In genomic region chr7:19458591-19459111, GRCm38 (mm10) we compare ENCODE assay signal across 8 mouse cellular contexts. TPM values are rescaled to one million over a fixed set of nuclear protein-coding genes. Genes with fewer than 3 reads are reported as not detected.
DNase-seq lines count a peak whose midpoint lies in the region; ATAC-seq and TF ChIP-seq lines count a peak whose summit lies in the region.

Mark4 (minus strand) TSS chr7:19458821.

- peaks cover 14% of the 10 kb centered on the region for H3K36me3 ChIP-seq in heart, embryonic 13.5 days
- no peaks in the 10 kb centered on the region for H3K36me3 ChIP-seq in liver, embryonic 14.5 days (replicated peaks; ENCODE audit: control insufficient read depth, insufficient read depth, low read depth)
- peaks cover 2% of the 10 kb centered on the region; the same call in 1 of the 2 replicates for H3K36me3 ChIP-seq in neural tube, embryonic 11.5 days (ENCODE audit: control insufficient read depth, insufficient read depth, low read length)
- H3K36me3 ChIP-seq in stomach, embryonic 16.5 days (ENCODE audit: control insufficient read depth, insufficient read depth, low read length) = no peaks in the 10 kb centered on the region

- no peaks in the 10 kb centered on the region for H3K27me3 ChIP-seq in heart, embryonic 13.5 days (replicated peaks)
- H3K27me3 ChIP-seq in liver, embryonic 14.5 days (ENCODE audit: control insufficient read depth, insufficient read depth, low read length) = no peaks in the 10 kb centered on the region
- H3K27me3 ChIP-seq in neural tube, embryonic 11.5 days (ENCODE audit: control insufficient read depth, insufficient read depth, low read length) = no peaks in the 10 kb centered on the region
- no peaks in the 10 kb centered on the region for H3K27me3 ChIP-seq in stomach, embryonic 16.5 days (ENCODE audit: control insufficient read depth, insufficient read depth, low read length)

- no peak for TF ChIP-seq CTCF in liver, embryonic 14.5 days (IDR thresholded peaks at IDR 0.05; ENCODE audit: low read depth)

- 1% methylated on average over 26 of the region's 42 CpGs for WGBS in heart, embryonic 13.5 days
- 1% methylated on average over 36 of the region's 42 CpGs for WGBS in liver, embryonic 14.5 days (ENCODE audit: insufficient replicate concordance)
- under 1% methylated on average over 21 of the region's 42 CpGs for WGBS in neural tube, embryonic 11.5 days
- 1% methylated on average over 35 of the region's 42 CpGs for WGBS in stomach, embryonic 16.5 days

- peak within 1 kb of the TSS; percentile 98 for H3K9ac ChIP-seq in heart, embryonic 13.5 days
- peak within 1 kb of the TSS; percentile 73 for H3K9ac ChIP-seq in liver, embryonic 14.5 days (replicated peaks)
- H3K9ac ChIP-seq in neural tube, embryonic 11.5 days (ENCODE audit: low read length) = peak within 1 kb of the TSS; percentile 79
- peak within 1 kb of the TSS; percentile 97 for H3K9ac ChIP-seq in stomach, embryonic 16.5 days (ENCODE audit: low read length)

- H3K4me3 ChIP-seq in brown adipose tissue, adult 24 weeks (ENCODE audit: insufficient read depth, low read depth, low read length) = peak within 1 kb of the TSS; percentile 90
- peak within 1 kb of the TSS; percentile 83 for H3K4me3 ChIP-seq in heart, embryonic 13.5 days
- H3K4me3 ChIP-seq in liver, embryonic 14.5 days (ENCODE audit: insufficient read depth in 1 of 2, low read depth in 2 of 2, low read length in 2 of 2) = peak within 1 kb of the TSS; percentile 73 to 78
- peak within 1 kb of the TSS; percentile 99 for H3K4me3 ChIP-seq in neural tube, embryonic 11.5 days (ENCODE audit: low read depth, low read length)
- peak within 1 kb of the TSS; percentile 93 for H3K4me3 ChIP-seq in stomach, embryonic 16.5 days (replicated peaks; ENCODE audit: low read length)

- H3K4me2 ChIP-seq in heart, embryonic 13.5 days = peak within 1 kb of the TSS; percentile 88
- peak within 1 kb of the TSS; percentile 85 for H3K4me2 ChIP-seq in liver, embryonic 14.5 days (ENCODE audit: low read depth)
- H3K4me2 ChIP-seq in neural tube, embryonic 11.5 days (ENCODE audit: low read depth) = peak within 1 kb of the TSS; percentile 96
- peak within 1 kb of the TSS; percentile 91 for H3K4me2 ChIP-seq in stomach, embryonic 16.5 days (ENCODE audit: low read depth, low read length)

- no peak for TF ChIP-seq EP300 in liver, embryonic 14.5 days (IDR thresholded peaks at IDR 0.05; ENCODE audit: low read depth)

- peaks cover 12% of the 10 kb centered on the region; the same call in 1 of the 2 replicates for H3K4me1 ChIP-seq in brown adipose tissue, adult 24 weeks (ENCODE audit: control insufficient read depth, insufficient read depth, insufficient read length, low read length)
- H3K4me1 ChIP-seq in heart, embryonic 13.5 days = peaks cover 36% of the 10 kb centered on the region
- H3K4me1 ChIP-seq in liver, embryonic 14.5 days (replicated peaks; ENCODE audit: control insufficient read depth in 2 of 2, insufficient read depth in 2 of 2, low read length in 1 of 2) = 0 out of 4 replicates have a peak, but pooled peaks cover 0 to 2% of the 10 kb centered on the region in 2 experiments
- H3K4me1 ChIP-seq in neural tube, embryonic 11.5 days (ENCODE audit: control insufficient read depth, insufficient read depth, low read length) = peaks cover 7% of the 10 kb centered on the region; the same call in 1 of the 2 replicates
- H3K4me1 ChIP-seq in stomach, embryonic 16.5 days (ENCODE audit: control insufficient read depth, insufficient read depth, low read length) = peaks cover 12% of the 10 kb centered on the region

- peak; percentile 87 for DNase-seq in CD4-positive, CD25-positive, alpha-beta regulatory T cell, adult 2 months (ENCODE audit: low read depth, low spot score)
- peak; percentile 90 for DNase-seq in kidney, postnatal 10 days
- DNase-seq in liver, embryonic 14.5 days (ENCODE audit: low read depth in 3 of 3, low spot score in 3 of 3) = peak; percentile 49 to 63 (median 54)
- DNase-seq in neural tube, embryonic 11.5 days (ENCODE audit: low spot score) = peak; percentile 92

- H3K9me3 ChIP-seq in heart, embryonic 13.5 days = no peaks in the 10 kb centered on the region
- no peaks in the 10 kb centered on the region for H3K9me3 ChIP-seq in liver, embryonic 14.5 days (ENCODE audit: control insufficient read depth, low read length)
- H3K9me3 ChIP-seq in neural tube, embryonic 11.5 days (ENCODE audit: control insufficient read depth, low read length) = no peaks in the 10 kb centered on the region
- H3K9me3 ChIP-seq in stomach, embryonic 16.5 days (replicated peaks; ENCODE audit: control insufficient read depth, low read length) = no peaks in the 10 kb centered on the region

- ATAC-seq in erythroid progenitor cell, adult 5-6 weeks (replicated peaks; ENCODE audit: low FRiP score, poor library complexity, severe bottlenecking) = 0 out of 2 replicates have a peak, but pooled peaks have one; percentile 41
- peak; percentile 74 for ATAC-seq in heart, embryonic 13.5 days (ENCODE audit: extremely low read depth, insufficient number of reproducible peaks, low FRiP score, low TSS enrichment)
- ATAC-seq in liver, embryonic 14.5 days (ENCODE audit: insufficient read depth) = peak; percentile 81
- ATAC-seq in neural tube, embryonic 11.5 days (ENCODE audit: insufficient read depth, low FRiP score, low TSS enrichment) = peak; percentile 83
- peak; percentile 90 for ATAC-seq in stomach, embryonic 16.5 days (ENCODE audit: insufficient read depth, low FRiP score)

- H3K27ac ChIP-seq in brown adipose tissue, adult 24 weeks (replicated peaks; ENCODE audit: low read depth, low read length) = peak within 1 kb of the TSS; percentile 82
- H3K27ac ChIP-seq in heart, embryonic 13.5 days (replicated peaks) = peak within 1 kb of the TSS; percentile 89
- H3K27ac ChIP-seq in liver, embryonic 14.5 days = no peak within 1 kb of the TSS
- peak within 1 kb of the TSS; percentile 70 for H3K27ac ChIP-seq in neural tube, embryonic 11.5 days (ENCODE audit: low read depth, low read length)
- H3K27ac ChIP-seq in stomach, embryonic 16.5 days (ENCODE audit: low read length) = peak within 1 kb of the TSS; percentile 73

RNA-seq across cellular contexts. Expression of gene Mark4, which starts in this region (rescaled TPM):
- 9.8 and 10.9 TPM in 2 replicates for polyA plus RNA-seq in brown adipose tissue, adult 24 weeks (2012; ENCODE audit: insufficient read depth, insufficient read length, missing spikeins)
- 4.3 and 8.8 TPM in 2 replicates for total RNA-seq in erythroid progenitor cell, adult 5-6 weeks (2015; ENCODE audit: low replicate concordance)
- total RNA-seq in erythroid progenitor cell, adult 5-6 weeks (2017; ENCODE audit: low replicate concordance) = 1.1 and 1.2 TPM in 2 replicates
- 6.5 and 7.5 TPM in 2 replicates for polyA plus RNA-seq in heart, embryonic 13.5 days (2015; fragmentation: Nextera tagmentation; extraction: Ambion mirVana)
- polyA plus RNA-seq in liver, embryonic 14.5 days (2012; rRNA removed) = 2.4 and 2.5 TPM in 2 replicates
- 0.80 and 2.5 TPM in 2 replicates for polyA plus RNA-seq in liver, embryonic 14.5 days (2014; fragmentation: Nextera tagmentation; extraction: Ambion mirVana)
- 14.1 and 16.4 TPM in 2 replicates for polyA plus RNA-seq in neural tube, embryonic 11.5 days (2014; fragmentation: Nextera tagmentation; extraction: Ambion mirVana)
- 4.3 and 5.9 TPM in 2 replicates for polyA plus RNA-seq in stomach, embryonic 16.5 days (2015; fragmentation: Nextera tagmentation; extraction: Ambion mirVana)
